Comparison of ENCODE assay signal across 8 mouse cellular contexts in genomic region chr9:43959541-43959940, GRCm38 (mm10).
DNase-seq lines count a peak whose midpoint lies in the region; ATAC-seq lines count a peak whose summit lies in the region.

No protein-coding gene starts in this region.

- H3K27me3 ChIP-seq in forebrain, embryonic 10.5 days (ENCODE audit: poor library complexity, severe bottlenecking) = peaks cover 26% of the 10 kb centered on the region; the same call in 1 of the 2 replicates
- H3K27me3 ChIP-seq in forebrain, embryonic 16.5 days (replicated peaks; ENCODE audit: control insufficient read depth, insufficient read depth, low read length) = peaks cover 10% of the 10 kb centered on the region; the same call in 1 of the 2 replicates

- 17% methylated on average over 9 of the region's 9 CpGs for WGBS in forebrain, embryonic 10.5 days
- WGBS in forebrain, embryonic 16.5 days = 21% methylated on average over 9 of the region's 9 CpGs

- no peaks in the 10 kb centered on the region for H3K36me3 ChIP-seq in forebrain, embryonic 10.5 days (replicated peaks)
- no peaks in the 10 kb centered on the region for H3K36me3 ChIP-seq in forebrain, embryonic 16.5 days (ENCODE audit: control insufficient read depth, insufficient read depth)

- H3K4me3 ChIP-seq in forebrain, embryonic 10.5 days = no peak overlapping the region
- H3K4me3 ChIP-seq in forebrain, embryonic 16.5 days (replicated peaks; ENCODE audit: low read length) = no peak overlapping the region

- H3K27ac ChIP-seq in forebrain, embryonic 10.5 days = no peak overlapping the region
- no peak overlapping the region for H3K27ac ChIP-seq in forebrain, embryonic 16.5 days (ENCODE audit: low read length)

- H3K9ac ChIP-seq in forebrain, embryonic 16.5 days (replicated peaks; ENCODE audit: low read depth, low read length) = no peak overlapping the region

- H3K4me2 ChIP-seq in forebrain, embryonic 16.5 days (ENCODE audit: low read length) = no peak overlapping the region

- ATAC-seq in forebrain, embryonic 16.5 days = no peak

- peaks cover 12% of the 10 kb centered on the region for H3K4me1 ChIP-seq in forebrain, embryonic 10.5 days
- H3K4me1 ChIP-seq in forebrain, embryonic 16.5 days (replicated peaks; ENCODE audit: control insufficient read depth, insufficient read depth, low read length) = peaks cover 15% of the 10 kb centered on the region

- no peaks in the 10 kb centered on the region for H3K9me3 ChIP-seq in forebrain, embryonic 10.5 days
- H3K9me3 ChIP-seq in forebrain, embryonic 16.5 days (ENCODE audit: control insufficient read depth, low read length) = no peaks in the 10 kb centered on the region

- DNase-seq in forebrain, embryonic 10.5 days (ENCODE audit: extremely low spot score, low spot score) = peak; percentile 75
- peak; percentile 68 for DNase-seq in lung, postnatal 10 days
- no peak for DNase-seq in lung, postnatal 25 days (ENCODE audit: low spot score)
- peak; percentile 88 for DNase-seq in embryo, embryonic 11 days
- DNase-seq in mesoderm, embryonic 11.5 days (ENCODE audit: low read depth, low spot score) = peak; percentile 85
- DNase-seq in cerebellum, postnatal 25 days = no peak
- no peak for DNase-seq in layer of hippocampus, adult 18-20 months (ENCODE audit: low spot score in 2 of 2)

Comparison
In these comparisons a context has a peak if more than half of its experiments do, and no peak if none do; other contexts are left out.
1. DNase-seq: peak in forebrain, embryonic 10.5 days (single experiment), lung, postnatal 10 days (single experiment), embryo, embryonic 11 days (single experiment) and mesoderm, embryonic 11.5 days (single experiment); none in lung, postnatal 25 days (single experiment), cerebellum, postnatal 25 days (0 of 2) and layer of hippocampus, adult 18-20 months (0 of 2).